Mouse (Mus musculus) erythroblast, embryonic 14.5 days (primary cell): ENCODE measurements around the gene Psmc2. TPM values are rescaled to one million over a fixed set of nuclear protein-coding genes. Genes with fewer than 3 reads are reported as not detected.

Source experiments
- H3K27me3 ChIP-seq: 2 replicates; pipeline ENCODE4 v1.6.1; 2012; ENCODE audit warnings: inconsistent platforms; ENCODE audit not compliant: control insufficient read depth
- H3K36me3 ChIP-seq: 2 replicates; pipeline ENCODE4 v1.6.1; 2012; ENCODE audit warnings: mild to moderate bottlenecking, inconsistent platforms; ENCODE audit not compliant: control insufficient read depth
- H3K4me1 ChIP-seq: 2 replicates; pipeline ENCODE4 v1.6.1; 2012; ENCODE audit warnings: inconsistent platforms; ENCODE audit not compliant: control insufficient read depth
- H3K4me3 ChIP-seq: replicated peaks from 2 replicates; pipeline ENCODE3; 2012; ENCODE audit warnings: moderate library complexity, mild to moderate bottlenecking, inconsistent platforms
- H3K9me3 ChIP-seq: 2 replicates; pipeline ENCODE4 v1.6.1; 2012; ENCODE audit warnings: low read length, inconsistent platforms, mixed read lengths; ENCODE audit not compliant: control insufficient read depth
- GATA1 ChIP-seq: IDR thresholded peaks from 2 replicates; pipeline ENCODE4 v1.6.1; 2012; ENCODE audit warnings: low read length, inconsistent platforms, mixed read lengths
- TAL1 ChIP-seq: IDR thresholded peaks from 3 replicates; pipeline ENCODE4 v1.6.1; 2012; ENCODE audit warnings: low read length, inconsistent platforms, mixed read lengths
- polyA plus RNA-seq: library from polyadenylated mRNA; stranded (reverse); fragments of >175 nt; gene quantifications from 2 replicates; pipeline ENCODE4 v1.2.3, GENCODE M21; 2012

Gene Psmc2
- 1.0 and 1.5 TPM in 2 replicates for polyA plus RNA-seq

DNA sequence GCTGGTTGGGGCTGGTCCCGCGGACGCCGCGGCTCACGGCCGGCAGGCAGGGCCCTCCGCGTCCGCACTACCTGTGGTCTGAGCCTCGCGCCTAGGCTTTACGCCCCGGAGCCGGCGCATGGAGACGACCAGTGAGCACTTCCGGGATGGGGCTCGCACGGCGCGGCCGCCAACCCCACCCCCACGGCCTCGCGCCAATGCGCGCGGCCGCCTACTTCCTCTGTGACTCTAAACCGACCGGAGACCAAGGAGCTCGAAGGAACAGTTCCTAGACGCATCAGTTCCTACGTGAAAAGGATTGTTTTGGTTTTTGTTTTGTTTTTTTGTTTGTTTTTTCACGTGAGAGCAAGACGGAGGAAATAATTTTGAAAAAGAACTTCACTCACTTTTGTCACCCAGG, at the start of gene Psmc2, which contains the start of gene Dnajc2:
Psmc2 (plus strand) TSS at position 231 of the 400 bp plus-strand sequence.
Dnajc2 (minus strand) TSS at position 199 of the 400 bp plus-strand sequence.
- Histone ChIP-seq H3K36me3 (peaks cover 52% of the 10 kb centered on the region), H3K4me3 (peak within 1 kb of the TSS; percentile 85), H3K4me1 (peaks cover 56% of the 10 kb centered on the region), H3K27me3 (no peaks in the 10 kb centered on the region), H3K9me3 (no peaks in the 10 kb centered on the region)
- TF ChIP-seq TAL1 (no peak), GATA1 (no peak)

- Histone ChIP-seq H3K27me3 (peaks cover 2% of the 10 kb centered on the region; the same call in 1 of the 2 replicates), H3K36me3 (peaks cover 20% of the 10 kb centered on the region), H3K4me3 (peak overlapping the region; percentile 56), H3K4me1 (peaks cover 22% of the 10 kb centered on the region), H3K9me3 (peaks cover 3% of the 10 kb centered on the region; the same call in 1 of the 2 replicates)
- TF ChIP-seq TAL1, result no peak
- no peak for TF ChIP-seq GATA1
Observed at GRCm38 (mm10) chr5:21735584-21735983, 49.5 kb upstream of the Psmc2 start.

GRCm38 (mm10) chr5:21736046-21736445, 49.0 kb upstream of the Psmc2 start:
- TF ChIP-seq GATA1, result no peak
- no peak for TF ChIP-seq TAL1
- H3K9me3 ChIP-seq, result peaks cover under 1% of the 10 kb centered on the region; the same call in 1 of the 2 replicates
- H3K36me3 ChIP-seq, result peaks cover 21% of the 10 kb centered on the region
- peaks cover under 1% of the 10 kb centered on the region; the same call in 1 of the 2 replicates for H3K27me3 ChIP-seq
- H3K4me1 ChIP-seq, result peaks cover 22% of the 10 kb centered on the region
- H3K4me3 ChIP-seq, result no peak overlapping the region

GRCm38 (mm10) chr5:21736956-21737585, 48.0 kb upstream of the Psmc2 start, which contains the start of gene Pmpcb:
TSS of gene Pmpcb (plus strand) at chr5:21737141.
- H3K4me3 ChIP-seq, result peak within 1 kb of the TSS; percentile 72

DNA sequence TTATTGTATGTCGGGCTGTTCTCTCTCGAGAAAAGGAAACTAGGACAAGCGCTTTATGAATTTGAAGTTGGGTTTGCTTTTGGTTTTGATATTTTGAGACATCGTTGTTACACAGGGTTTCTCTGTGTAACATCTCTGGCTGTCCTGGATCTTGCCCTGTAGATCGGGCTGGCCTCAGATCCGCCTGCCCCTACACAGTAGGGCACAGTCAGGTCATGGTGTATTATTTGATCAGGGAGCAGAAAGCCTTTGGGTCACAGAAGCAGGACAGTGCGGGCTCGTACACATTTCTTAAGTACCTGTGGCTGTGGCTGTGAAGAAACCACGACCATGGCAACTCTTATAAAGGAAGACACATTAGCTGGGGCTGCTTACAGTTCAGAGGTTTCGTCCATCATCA, 47.5 kb upstream of the Psmc2 start:
- Histone ChIP-seq H3K36me3 (peaks cover 35% of the 10 kb centered on the region), H3K4me3 (peak overlapping the region; percentile 72), H3K27me3 (no peaks in the 10 kb centered on the region), H3K4me1 (peaks cover 22% of the 10 kb centered on the region), H3K9me3 (no peaks in the 10 kb centered on the region)
- TF ChIP-seq TAL1 (no peak), GATA1 (no peak)

More at GRCm38 (mm10) chr5:21736956-21737585, 48.0 kb upstream of the Psmc2 start, which contains the start of gene Pmpcb:
- Histone ChIP-seq H3K36me3 (peaks cover 31% of the 10 kb centered on the region), H3K9me3 (no peaks in the 10 kb centered on the region), H3K27me3 (no peaks in the 10 kb centered on the region), H3K4me1 (peaks cover 22% of the 10 kb centered on the region)
- TF ChIP-seq TAL1, result no peak

- TF ChIP-seq TAL1, result no peak
- TF ChIP-seq GATA1, result no peak
- H3K36me3 ChIP-seq, result peaks cover 50% of the 10 kb centered on the region
Observed at GRCm38 (mm10) chr5:21739120-21739519, 46.0 kb upstream of the Psmc2 start.

GRCm38 (mm10) chr5:21739881-21740280, 45.2 kb upstream of the Psmc2 start:
- TF ChIP-seq GATA1, result no peak
- no peak for TF ChIP-seq TAL1
- H3K4me3 ChIP-seq, result no peak overlapping the region
- H3K27me3 ChIP-seq, result no peaks in the 10 kb centered on the region
- H3K36me3 ChIP-seq, result peaks cover 57% of the 10 kb centered on the region
- no peaks in the 10 kb centered on the region for H3K9me3 ChIP-seq
- peaks cover 22% of the 10 kb centered on the region for H3K4me1 ChIP-seq

More at GRCm38 (mm10) chr5:21739120-21739519, 46.0 kb upstream of the Psmc2 start:
- no peaks in the 10 kb centered on the region for H3K27me3 ChIP-seq
- peaks cover 22% of the 10 kb centered on the region for H3K4me1 ChIP-seq
- no peaks in the 10 kb centered on the region for H3K9me3 ChIP-seq
- H3K4me3 ChIP-seq, result no peak overlapping the region

- H3K27me3 ChIP-seq, result no peaks in the 10 kb centered on the region
- H3K9me3 ChIP-seq, result no peaks in the 10 kb centered on the region
- no peak overlapping the region for H3K4me3 ChIP-seq
- TF ChIP-seq GATA1 (no peak), TAL1 (no peak)
- H3K4me1 ChIP-seq, result peaks cover 3% of the 10 kb centered on the region
- peaks cover 89% of the 10 kb centered on the region for H3K36me3 ChIP-seq
Observed at GRCm38 (mm10) chr5:21743606-21744005, 41.5 kb upstream of the Psmc2 start.

DNA sequence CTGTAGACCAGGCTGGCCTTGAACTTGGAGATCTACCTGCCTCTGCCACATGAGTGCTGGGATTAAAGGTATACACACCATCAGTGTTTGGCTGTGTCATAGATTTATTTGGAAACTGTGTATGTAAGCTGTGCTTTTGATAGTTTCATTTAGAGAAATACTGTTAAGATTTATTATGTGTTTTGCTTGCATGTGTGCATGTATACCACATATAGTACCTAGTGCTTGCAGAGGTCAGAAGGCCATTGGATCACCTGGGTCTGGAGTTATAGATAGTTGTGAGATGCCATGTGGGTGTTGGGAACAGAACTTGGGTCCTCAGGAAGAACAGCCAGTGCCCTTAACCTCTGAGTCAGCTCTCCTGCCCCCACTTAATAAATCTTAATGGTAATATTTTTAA, 40.4 kb upstream of the Psmc2 start:
- Histone ChIP-seq H3K4me1 (no peaks in the 10 kb centered on the region), H3K27me3 (no peaks in the 10 kb centered on the region), H3K9me3 (no peaks in the 10 kb centered on the region), H3K4me3 (no peak overlapping the region), H3K36me3 (peaks cover 90% of the 10 kb centered on the region)
- no peak for TF ChIP-seq GATA1
- no peak for TF ChIP-seq TAL1

DNA sequence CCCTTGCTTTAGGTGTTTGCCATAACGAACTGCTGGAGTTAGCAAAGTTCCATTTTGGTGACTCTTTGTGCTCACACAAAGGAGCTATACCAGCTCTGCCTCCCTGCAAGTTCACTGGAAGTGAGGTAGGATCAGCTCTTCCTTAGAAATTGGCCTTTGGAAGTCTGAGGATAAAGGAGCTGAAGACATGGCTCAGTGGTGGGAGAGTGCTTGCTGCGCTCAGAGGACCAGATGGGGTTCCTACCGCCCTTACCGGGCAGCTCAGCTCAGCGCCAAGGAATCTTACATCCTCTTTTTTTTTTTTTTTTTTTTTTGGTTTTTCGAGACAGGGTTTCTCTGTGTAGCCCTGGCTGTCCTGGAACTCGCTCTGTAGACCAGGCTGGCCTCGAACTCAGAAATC, 39.1 kb upstream of the Psmc2 start:
- Histone ChIP-seq H3K27me3 (no peaks in the 10 kb centered on the region), H3K36me3 (peaks cover 80% of the 10 kb centered on the region)

More for the DNA sequence above, 39.1 kb upstream of the Psmc2 start:
- no peak overlapping the region for H3K4me3 ChIP-seq
- no peaks in the 10 kb centered on the region for H3K9me3 ChIP-seq
- H3K4me1 ChIP-seq, result no peaks in the 10 kb centered on the region
- TF ChIP-seq GATA1 (no peak), TAL1 (no peak)
